ENCODE assay signal across 10 mouse cellular contexts in the genomic region with DNA sequence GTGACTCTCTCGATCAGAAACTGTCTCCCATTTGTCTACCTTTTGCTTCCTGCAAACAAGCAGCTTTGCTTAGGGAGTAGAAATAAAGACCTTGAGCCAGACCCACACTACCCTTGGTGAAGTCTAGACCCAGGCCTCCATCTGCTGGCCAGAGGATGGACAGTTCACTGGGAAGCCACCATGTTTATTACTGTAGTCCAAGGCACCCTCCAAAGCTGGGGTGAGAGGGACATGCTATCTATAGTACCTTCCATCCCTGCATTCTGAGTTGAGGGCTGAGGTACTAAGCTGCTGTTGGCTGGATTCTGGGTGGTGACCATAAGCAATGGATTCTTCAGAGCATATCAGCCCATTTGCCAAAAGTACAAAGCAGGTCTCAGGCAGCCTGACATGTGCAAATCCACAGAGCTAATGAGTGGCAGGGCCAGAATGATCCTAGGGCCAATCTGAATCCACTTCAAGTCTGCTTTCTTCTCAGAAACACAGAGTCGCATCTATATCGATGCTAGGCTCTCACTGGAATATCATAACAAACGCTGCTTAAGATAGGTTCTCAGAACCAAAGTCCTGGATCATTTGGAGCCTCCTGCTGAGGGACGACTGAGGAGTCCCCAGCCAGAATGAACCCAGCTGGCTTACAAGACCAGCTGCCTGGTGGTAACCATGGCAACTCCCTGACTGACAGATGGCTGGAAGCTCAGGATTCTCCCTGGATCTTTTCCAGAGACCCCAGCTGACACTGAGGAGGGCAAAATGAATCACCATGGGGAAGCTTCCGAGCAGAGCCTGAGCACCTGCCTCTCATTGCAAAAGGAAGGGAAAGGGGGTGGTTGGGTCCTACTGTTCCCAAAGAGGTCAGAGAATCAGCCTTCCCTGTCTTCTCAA. TPM values are rescaled to one million over a fixed set of nuclear protein-coding genes. Genes with fewer than 3 reads are reported as not detected.
DNase-seq lines count a peak whose midpoint lies in the region; ATAC-seq lines count a peak whose summit lies in the region.
"Had no signal": no experiment of that assay in that cellular context is flagged by ENCODE, and none has a peak within 500 bp of the region (broad histone marks: within the 10 kb centered on the region; RNA-seq: fewer than 3 reads in every experiment).

No protein-coding gene starts in this region.

- intact Hi-C loops in heart, postnatal 36 days (cut with DNase I), result loop anchor here (10.0 kb wide), 1 partner anchor 486 kb away; no protein-coding TSS in a partner anchor

- no peak overlapping the region for H3K4me3 ChIP-seq in heart, embryonic 10.5 days
- H3K4me3 ChIP-seq: erythroblast, embryonic 14.5 days had no signal

- ATAC-seq in erythroid progenitor cell, adult 5-6 weeks (replicated peaks; ENCODE audit: low FRiP score, poor library complexity, severe bottlenecking), result no peak

- no peaks in the 10 kb centered on the region for H3K36me3 ChIP-seq in heart, embryonic 10.5 days

- H3K9me3 ChIP-seq in heart, embryonic 10.5 days, result no peaks in the 10 kb centered on the region

- 26% methylated on average over 6 of the region's 6 CpGs for WGBS in heart, embryonic 10.5 days

- H3K27me3 ChIP-seq in heart, embryonic 10.5 days (ENCODE audit: insufficient read depth, poor library complexity, severe bottlenecking), result peaks cover 12% of the 10 kb centered on the region; the same call in 1 of the 2 replicates

- peak overlapping the region; percentile 30; the same call in 1 of the 2 replicates for H3K27ac ChIP-seq in heart, embryonic 10.5 days

- peaks cover 18% of the 10 kb centered on the region for H3K4me1 ChIP-seq in heart, embryonic 10.5 days

- no peak for DNase-seq in heart, embryonic 10.5 days (ENCODE audit: low spot score)
- DNase-seq in heart, postnatal 36 days, result no peak
- peak; percentile 75 for DNase-seq in cerebellum, adult 8-10 months
- peak; percentile 42 for DNase-seq in forelimb bud, embryonic 11.5 days (ENCODE audit: low read depth, low spot score)
- peak; percentile 59 to 70 for DNase-seq in layer of hippocampus, postnatal 36 days
- peak; percentile 43 for DNase-seq in retina, adult 2 months (ENCODE audit: low read depth, low spot score)
- no peak for DNase-seq in urinary bladder, postnatal 14 days (ENCODE audit: low spot score)

RNA-seq across cellular contexts. Expression of gene Lrtm1, which starts 59.6 kb away (rescaled TPM):
- 0.58 and 1.3 TPM in 2 replicates for polyA plus RNA-seq in heart, embryonic 10.5 days (2016; fragmentation: Nextera tagmentation; extraction: Ambion mirVana)
- 100 to 1,000 TPM; 165 to 198 TPM for total RNA-seq in heart, postnatal 36 days (2021)
- not detected for total RNA-seq in layer of hippocampus, postnatal 36 days (2021)
- not detected in 2 replicates for total RNA-seq in erythroid progenitor cell, adult 5-6 weeks (2015; ENCODE audit: low replicate concordance)
- total RNA-seq in erythroid progenitor cell, adult 5-6 weeks (2017; ENCODE audit: low replicate concordance), result not detected in 2 replicates
- polyA plus RNA-seq: C2C12 had no signal

Comparison
In these comparisons a context has a peak if more than half of its experiments do, and no peak if none do; other contexts are left out.
1. DNase-seq: peak in cerebellum, adult 8-10 months (single experiment), forelimb bud, embryonic 11.5 days (single experiment), layer of hippocampus, postnatal 36 days (2 of 2) and retina, adult 2 months (single experiment); none in heart, embryonic 10.5 days (single experiment), heart, postnatal 36 days (0 of 2) and urinary bladder, postnatal 14 days (single experiment).
2. RNA of gene Lrtm1, which starts 59.6 kb away (total RNA-seq): 165 to 198 TPM in heart, postnatal 36 days; not detected in layer of hippocampus, postnatal 36 days and not detected in erythroid progenitor cell, adult 5-6 weeks; every median in the first group is over 100 times any median in the second.